Mouse (Mus musculus) left cerebral cortex, adult 2 months (tissue): ENCODE measurements at regions not wholly inside any gene's neighbourhood (a gene's known extent, or its start where the extent isn't known, plus 50 kb on each side); places are given as distances from the start of the nearest gene placed in this dataset.
"Not testable (repeated sequence)": the region's sequence is repeated elsewhere in the genome, so short reads cannot be mapped to it uniquely, and the experiment has no call there.

ENCODE experiments used
- DNase-seq, 2 experiments: peaks; one replicate each; pipeline ENCODE4 v3.0.0; 2021 to 2022; ENCODE audit warnings: low spot score in 2 of 2, mixed read lengths in 1 of 2; ENCODE audit errors: extremely low spot score in 1 of 2
- H3K27ac ChIP-seq: fragments of 200-600 bp; 2 replicates; pipeline ENCODE4 v1.8.1; 2022
- H3K4me3 ChIP-seq: fragments of 200-600 bp; 2 replicates; pipeline ENCODE4 v1.8.1; 2022
- CTCF ChIP-seq: fragments of 200-600 bp; IDR thresholded peaks from 2 replicates; pipeline ENCODE4 v1.8.1; 2022; ENCODE audit warnings: antibody characterized with exemption, mild to moderate bottlenecking, moderate library complexity
- intact Hi-C: fragments of 180-260 bp; cut with DNase I; formaldehyde crosslinking; loops from one replicate; pipeline ENCODE4 v1.15.1; 2025

DNA sequence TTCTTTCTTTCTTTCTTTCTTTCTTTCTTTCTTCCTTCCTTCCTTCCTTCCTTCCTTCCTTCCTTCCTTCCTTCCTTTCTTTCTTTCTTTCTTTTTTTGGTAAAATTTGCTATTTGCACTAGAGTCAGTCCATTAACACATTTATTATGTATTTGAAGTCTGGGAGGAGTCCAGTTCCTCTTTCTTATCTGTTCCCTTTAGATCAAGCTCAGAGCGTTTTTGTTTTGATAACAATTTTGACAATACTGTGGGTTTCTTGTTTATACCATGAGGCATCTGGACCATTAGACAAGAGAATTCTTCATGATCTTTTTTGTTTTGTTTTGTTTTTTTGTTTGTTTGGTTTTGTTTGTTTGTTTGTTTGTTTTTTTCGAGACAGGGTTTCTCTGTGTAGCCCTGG, 52.3 kb upstream of the Cttnbp2 start:
- H3K27ac ChIP-seq, intact Hi-C loops, DNase-seq, H3K4me3 ChIP-seq: not testable (repeated sequence)

DNA sequence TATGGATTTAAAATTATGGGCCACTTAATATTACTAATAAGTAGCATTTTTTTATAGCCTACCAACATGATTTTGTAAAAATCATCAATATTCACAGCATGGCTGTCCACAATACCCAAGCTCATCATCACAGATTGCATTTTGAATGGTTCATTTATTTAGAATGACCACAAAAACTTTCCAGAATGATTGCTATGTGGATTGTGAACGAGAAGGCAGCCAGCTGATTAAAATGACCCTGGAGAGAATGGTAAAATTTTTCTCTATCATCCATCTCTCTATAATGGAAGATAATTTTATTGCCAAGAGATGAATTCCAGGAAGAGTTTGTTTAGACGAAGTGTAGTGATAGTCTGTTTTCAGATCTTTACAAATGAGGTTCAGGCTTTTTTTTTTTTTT, 54.6 kb upstream of the Cttnbp2 start:
- TF ChIP-seq CTCF, result no peak
- Histone ChIP-seq H3K27ac (no peak overlapping the region), H3K4me3 (no peak overlapping the region)
- intact Hi-C loops, result no loop called here
- DNase-seq, result no peak

DNA sequence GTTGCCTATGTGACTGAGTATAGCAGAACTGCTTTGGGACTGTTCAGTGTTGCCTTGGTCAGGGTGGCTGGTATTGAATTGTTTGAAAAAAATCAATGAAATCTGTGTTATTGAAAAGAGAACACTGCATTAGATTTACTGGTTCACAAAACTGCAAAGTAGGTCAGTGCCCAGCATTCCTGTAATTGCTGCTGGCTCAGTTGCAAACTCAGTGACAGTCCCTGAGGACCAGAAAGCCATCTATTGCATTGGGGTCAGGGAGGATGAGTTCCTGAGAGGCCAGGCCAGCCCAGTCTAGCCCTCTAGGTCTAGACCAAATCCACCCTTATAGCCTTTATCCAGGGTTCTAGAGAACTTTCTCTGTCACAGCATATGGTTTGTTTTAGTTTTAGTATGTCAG, 63.9 kb upstream of the Cttnbp2 start:
- Histone ChIP-seq H3K27ac (no peak overlapping the region), H3K4me3 (no peak overlapping the region)
- no peak for DNase-seq
- intact Hi-C loops, result no loop called here
- TF ChIP-seq CTCF, result no peak

DNA sequence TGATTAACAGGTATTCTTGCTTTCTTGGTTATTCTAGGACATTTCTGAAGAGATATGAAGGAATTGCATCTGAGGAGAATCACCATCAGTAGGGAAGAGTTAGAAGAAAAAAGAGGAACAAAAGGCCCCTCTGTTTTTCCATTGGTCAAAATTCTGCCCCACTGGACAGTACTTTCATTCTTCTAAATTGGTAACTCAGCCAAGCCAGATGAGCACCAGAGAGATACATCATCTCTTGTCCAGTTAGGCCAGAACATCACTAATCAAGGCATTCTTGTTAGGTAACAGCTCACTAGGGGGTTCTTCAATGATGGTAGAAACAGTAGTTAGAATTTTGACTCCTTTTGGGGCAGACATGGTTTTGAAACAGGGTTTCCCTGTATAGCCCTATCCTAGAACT, 74.8 kb upstream of the Cttnbp2 start:
- intact Hi-C loops, result no loop called here
- H3K27ac ChIP-seq, result no peak overlapping the region
- H3K4me3 ChIP-seq, result no peak overlapping the region
- TF ChIP-seq CTCF, result no peak
- no peak for DNase-seq

DNA sequence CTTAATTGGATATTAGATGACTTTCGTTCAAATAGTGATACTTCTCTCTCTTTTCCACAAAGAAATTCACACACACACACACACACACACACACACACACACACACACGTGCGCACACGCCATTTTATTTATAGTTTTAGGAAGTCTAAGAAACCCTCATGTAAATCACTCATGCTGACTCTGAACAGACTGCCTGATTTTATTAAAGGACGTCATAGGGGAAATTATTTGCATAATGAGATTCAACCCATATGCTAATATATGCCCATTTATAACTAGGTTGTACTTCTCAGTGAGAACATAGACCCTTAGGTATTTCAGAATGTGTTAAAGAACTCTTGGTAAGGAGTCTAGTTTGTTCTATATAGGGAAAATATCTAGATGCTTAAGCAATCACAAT, 82.0 kb upstream of the Cttnbp2 start:
- DNase-seq, result no peak
- no peak overlapping the region for H3K4me3 ChIP-seq
- TF ChIP-seq CTCF, result no peak
- intact Hi-C loops, result no loop called here
- no peak overlapping the region for H3K27ac ChIP-seq

DNA sequence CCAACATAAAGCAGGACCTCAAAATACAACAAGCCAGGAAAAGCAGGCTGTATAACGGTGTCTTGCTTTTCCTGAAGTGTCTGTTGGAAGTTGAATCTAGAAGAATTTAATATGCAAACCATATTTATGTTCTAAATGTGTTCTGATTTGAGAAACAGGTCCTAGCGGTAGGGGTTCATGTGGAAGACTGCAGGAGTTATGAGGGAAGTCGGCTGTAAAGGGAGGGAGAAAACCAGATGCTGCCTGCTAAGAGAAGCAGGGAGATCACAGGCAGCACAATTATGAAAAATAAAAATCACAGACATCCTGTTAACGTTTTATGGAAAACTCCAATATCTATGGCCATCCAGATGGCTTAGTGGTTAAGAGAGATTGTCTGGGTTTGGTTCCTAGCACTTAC, 85.0 kb upstream of the Cttnbp2 start:
- Histone ChIP-seq H3K27ac (no peak overlapping the region), H3K4me3 (no peak overlapping the region)
- no peak for DNase-seq
- no peak for TF ChIP-seq CTCF
- intact Hi-C loops, result no loop called here

DNA sequence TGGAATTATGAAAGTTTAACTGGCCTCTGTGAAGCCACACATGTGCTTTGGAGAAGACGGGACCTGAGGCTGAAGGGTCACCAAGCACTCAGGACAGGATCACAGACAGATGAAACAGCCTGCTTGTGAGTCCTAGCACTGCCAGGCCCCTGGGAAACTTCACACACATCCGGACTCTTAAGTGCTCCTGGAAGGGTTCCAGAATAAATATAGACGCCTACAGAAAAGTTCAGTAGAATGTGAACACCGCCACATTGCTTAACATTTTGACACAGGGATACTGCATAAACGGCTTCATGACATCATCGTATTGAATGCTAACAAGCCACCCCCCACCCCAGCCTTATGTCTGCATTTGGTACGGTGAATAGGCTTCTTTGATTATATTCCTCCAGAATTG, 87.3 kb upstream of the Cttnbp2 start:
- TF ChIP-seq CTCF, result no peak
- H3K4me3 ChIP-seq, result no peak overlapping the region
- intact Hi-C loops, result no loop called here
- no peak for DNase-seq
- no peak overlapping the region for H3K27ac ChIP-seq

DNA sequence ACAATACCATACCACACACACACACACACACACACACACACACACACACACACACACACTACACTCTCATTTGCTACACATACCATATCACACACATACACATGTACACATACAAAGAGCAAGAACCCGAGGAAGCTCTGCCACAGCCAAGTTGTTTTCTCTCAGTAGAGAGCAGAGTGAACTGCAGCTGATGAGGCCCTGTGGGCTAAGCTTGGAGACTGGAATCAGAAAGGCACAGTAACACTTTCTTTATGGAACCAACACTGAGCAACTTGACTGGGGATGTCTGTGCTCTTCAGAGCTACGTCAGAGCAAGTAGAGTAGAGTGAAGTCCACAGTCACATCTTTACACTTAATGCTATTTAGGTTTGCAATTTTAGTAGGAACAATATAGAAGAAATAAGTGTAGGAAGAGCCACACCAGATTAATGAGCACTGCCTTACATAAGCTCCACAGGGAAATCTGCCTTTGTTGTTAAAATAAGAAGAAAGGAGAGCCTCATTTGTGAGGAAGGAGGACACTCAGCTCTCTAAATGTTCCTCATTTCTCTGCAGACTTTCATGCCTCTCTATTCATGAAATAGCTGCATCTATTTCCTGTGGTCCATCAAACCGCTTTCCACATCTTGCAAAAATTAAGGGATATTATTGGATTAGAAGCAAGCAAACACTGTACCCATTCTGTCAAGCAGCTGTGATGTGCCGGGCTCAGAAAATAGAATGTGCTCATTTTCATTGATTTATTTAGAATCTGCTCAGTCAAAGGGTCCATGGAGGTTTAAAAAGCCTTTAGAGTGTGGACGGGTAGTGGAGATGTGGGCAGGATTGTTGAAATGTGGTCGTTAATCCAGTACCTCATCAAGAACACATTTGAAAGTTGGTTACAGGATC, 107.0 kb upstream of the Cttnbp2 start:
- Histone ChIP-seq H3K4me3 (no peak overlapping the region), H3K27ac (peak overlapping the region; percentile 69)
- TF ChIP-seq CTCF, result no peak
- no peak for DNase-seq
- intact Hi-C loops, result no loop called here

DNA sequence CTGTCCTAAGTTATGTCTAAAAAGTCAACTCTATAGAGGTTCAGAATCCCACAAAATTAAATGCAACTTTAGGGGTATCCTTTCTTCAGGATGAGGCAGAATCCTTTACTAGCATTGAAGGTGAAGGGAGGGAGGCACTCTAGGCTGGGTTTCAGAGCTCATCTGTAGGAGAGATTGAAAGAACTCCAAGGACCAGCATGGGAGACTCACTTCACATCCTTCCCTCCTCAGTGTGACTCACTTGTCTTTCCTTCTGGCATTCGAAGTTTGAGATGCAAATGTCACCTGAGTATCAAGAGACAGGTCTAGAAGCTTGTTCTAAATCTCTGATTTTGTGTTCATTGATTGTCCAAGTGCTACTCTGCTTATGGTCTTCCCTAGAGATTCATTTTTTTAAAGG, 113.9 kb upstream of the Cttnbp2 start:
- DNase-seq, result no peak

DNA sequence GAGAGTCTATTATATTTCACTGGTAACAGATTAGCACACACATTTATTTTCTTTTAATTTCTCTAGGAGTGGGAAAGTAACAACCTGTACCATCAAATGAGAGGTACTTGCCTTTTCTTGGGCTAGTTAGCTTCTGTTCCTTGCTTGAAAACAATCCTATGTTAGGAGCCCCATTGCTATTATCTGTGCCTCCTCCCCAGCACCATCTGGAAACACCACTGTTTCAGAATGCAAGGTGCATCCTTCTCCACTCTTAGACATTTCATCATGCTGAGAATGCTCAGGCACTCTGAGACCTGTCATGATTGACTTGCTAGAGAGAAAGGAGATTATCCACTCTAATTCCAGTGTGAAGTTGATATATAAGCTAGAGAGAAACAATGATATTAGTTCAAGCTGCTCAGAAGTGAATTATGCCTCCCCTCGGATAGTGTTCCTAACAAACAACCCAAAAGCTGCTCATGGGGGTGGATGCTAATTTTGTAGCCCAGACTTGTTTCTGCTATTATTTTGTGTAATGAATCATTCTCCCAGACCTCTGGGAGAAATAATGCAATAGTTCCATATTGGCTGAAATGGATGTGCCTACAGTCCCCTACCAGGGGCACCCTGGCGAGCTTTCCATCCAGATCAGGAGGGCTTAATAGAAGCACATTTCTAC, 119.0 kb upstream of the Cttnbp2 start:
- Histone ChIP-seq H3K4me3 (no peak overlapping the region), H3K27ac (peak overlapping the region; percentile 13)
- no peak for DNase-seq
- TF ChIP-seq CTCF, result no peak
- intact Hi-C loops, result loop anchor here (5.0 kb wide), 2 partner anchors 121 to 184 kb away; partner anchors contain the start of gene Cttnbp2

More for the DNA sequence above, 113.9 kb upstream of the Cttnbp2 start:
- TF ChIP-seq CTCF, result no peak
- H3K4me3 ChIP-seq, result no peak overlapping the region
- H3K27ac ChIP-seq, result 0 out of 2 replicates have a peak overlapping the region, but pooled peaks have one; percentile 3
- intact Hi-C loops, result no loop called here

DNA sequence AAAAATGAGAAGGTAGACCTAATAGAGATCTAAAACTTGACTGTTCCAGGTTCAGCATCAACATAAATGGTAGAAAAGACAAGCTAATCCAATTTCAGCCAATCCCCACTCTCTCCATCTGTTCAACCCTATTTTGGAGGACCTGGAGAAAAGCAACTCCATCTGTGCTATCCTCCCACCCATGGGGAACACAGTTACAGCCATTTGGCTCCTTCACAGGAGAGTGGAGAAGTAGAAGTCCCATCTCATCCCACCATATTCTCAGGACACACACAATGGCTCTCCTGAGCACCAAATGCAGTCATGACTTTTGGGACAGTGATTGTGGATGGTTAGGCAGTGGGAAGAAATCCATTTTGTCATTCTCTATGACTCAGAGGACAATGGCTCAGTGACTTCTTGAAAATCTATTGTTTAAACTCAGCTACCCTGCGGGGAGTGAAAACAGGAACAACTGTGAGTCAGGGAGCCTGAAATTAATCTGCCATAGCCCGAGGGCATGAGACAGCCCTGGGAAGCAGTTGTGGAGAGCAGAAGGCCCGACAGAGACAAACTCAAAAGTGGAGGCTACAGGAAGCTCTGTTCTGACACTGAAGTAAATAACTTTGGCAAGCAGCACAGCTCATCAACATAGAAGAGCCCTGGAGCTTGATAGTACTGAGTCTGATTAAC, 125.2 kb upstream of the Cttnbp2 start:
- peak overlapping the region; percentile 67; the same call in 1 of the 2 replicates for H3K27ac ChIP-seq
- no peak overlapping the region for H3K4me3 ChIP-seq
- intact Hi-C loops, result loop anchor here (2.0 kb wide), 1 partner anchor 25 kb away; no protein-coding TSS in a partner anchor
- TF ChIP-seq CTCF, result no peak
- peak in 1 of 2 experiments; percentile 33 for DNase-seq
